Mouse (Mus musculus): ENCODE measurements around the gene Nepn.
A peak's percentile ranks its signal among the peaks of the same experiment; 100 is the strongest.
"Not testable (repeated sequence)": the region's sequence is repeated elsewhere in the genome, so short reads cannot be mapped to it uniquely, and the experiment has no call there.

Nepn gene

DNA sequence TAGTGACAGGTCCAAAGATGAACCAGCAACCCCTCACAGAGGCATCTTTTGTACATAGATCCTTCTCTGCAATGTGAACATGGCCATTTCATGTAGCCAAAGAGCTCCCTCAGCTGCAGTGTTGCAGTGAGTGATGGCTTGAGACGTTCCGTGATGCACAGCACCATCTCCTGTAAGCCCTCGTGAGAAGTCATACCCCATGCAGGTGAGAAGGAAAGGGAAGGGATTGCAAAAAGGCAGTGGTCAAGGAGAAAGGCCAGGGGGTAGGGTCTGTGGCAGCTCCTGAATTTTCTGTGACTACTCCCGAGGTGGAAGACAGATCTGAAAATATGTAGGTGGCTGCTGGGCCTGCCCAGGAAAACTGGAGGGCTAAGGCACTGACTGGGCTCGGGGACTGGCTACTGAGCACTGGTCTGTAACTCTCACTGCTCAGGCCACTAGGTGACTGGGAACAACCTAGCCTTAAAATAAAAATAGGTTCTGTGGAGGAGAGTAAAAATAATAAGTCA, at the start of gene Nepn:
TSS of gene Nepn (plus strand) at position 51 of the 509 bp plus-strand sequence.
- no peak for DNase-seq (ENCODE audit: low read depth, low spot score)

DNA sequence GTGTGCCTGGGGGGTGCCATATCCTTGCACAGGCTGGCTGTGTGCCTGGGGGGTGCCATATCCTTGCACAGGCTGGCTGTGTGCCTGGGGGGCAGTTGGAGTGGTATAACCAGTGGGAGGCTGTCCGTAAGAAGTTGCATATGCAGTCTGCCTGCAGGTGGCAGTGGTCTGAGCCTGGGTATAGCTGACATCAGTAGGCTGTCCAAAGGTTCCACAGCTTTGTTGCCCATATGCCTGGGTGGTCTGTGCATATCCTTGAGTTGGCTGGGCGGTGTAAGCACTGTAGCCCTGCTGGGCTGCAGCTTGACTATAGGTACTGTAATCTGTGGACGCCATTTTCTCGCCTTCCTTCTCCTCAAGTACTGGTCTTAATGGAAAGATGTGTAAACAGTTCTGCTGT, 45.4 kb upstream of the Nepn start:
- DNase-seq (ENCODE audit: low read depth, low spot score) = not testable (repeated sequence)

DNA sequence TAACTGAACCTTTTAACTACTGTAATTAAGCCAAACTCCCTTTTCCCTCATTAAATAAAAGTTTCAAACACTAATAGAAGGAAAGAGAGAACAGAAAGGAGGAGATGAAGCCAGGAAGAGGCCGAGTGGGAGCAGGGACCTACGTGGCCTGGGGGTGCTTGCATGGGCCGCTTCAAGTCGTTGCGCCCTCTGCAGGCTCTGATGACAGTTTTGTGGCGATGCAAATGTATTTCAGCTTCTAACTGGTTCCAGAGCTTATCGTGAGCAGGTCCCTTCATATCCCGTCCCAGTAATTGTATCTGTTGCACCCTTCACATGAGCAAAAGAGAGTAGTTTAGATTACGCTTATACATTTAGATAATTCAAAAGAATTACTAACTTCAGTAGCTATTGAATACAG, 35.6 kb upstream of the Nepn start:
- DNase-seq (ENCODE audit: low read depth, low spot score) = no peak

DNA sequence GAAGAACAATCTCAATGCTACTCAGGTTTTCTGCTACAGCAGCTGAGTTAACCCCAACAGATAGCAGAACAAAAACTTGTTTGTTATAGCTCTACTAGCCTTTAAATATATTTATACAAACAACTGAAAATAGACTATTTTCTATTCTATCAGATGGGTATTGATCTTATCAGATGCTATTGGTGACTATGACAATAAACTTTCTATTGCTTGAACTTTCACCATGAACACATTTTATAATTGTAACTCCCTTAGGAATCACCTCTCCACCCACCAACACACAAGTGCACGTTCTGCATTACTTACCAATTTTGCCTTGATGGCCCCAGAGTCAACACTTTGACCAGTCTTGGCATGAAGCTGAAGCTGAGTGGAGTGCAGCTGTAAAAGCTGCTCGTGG, 30.3 kb upstream of the Nepn start, which contains the start of gene Gm26741:
TSS of gene Gm26741 (plus strand) at position 301 of the 400 bp plus-strand sequence.
- no peak for DNase-seq (ENCODE audit: low read depth, low spot score)

DNA sequence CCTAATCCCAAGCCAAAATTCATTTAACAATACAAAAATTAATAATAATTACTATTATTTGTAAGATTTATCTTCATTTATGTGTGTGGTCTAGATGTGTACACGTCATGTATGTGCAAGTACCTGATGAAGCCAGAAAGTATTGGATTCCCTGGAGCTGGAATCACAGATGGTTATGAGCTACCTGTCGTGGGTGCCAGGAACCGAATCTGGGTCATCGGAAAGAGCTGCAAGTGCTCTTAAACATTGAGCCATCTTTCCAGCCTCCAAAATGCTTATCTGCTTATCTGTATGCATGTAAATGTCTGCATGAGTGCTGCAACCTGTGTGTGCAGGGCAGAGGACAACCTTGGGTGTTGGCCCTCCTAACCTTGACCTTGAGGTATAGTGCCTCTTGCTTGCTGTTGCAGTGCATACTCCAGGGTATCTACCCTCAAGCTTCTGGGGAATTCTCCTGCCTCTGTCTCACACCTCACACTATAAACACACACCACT, 28.5 kb upstream of the Nepn start:
- DNase-seq (ENCODE audit: low read depth, low spot score) = no peak

DNA sequence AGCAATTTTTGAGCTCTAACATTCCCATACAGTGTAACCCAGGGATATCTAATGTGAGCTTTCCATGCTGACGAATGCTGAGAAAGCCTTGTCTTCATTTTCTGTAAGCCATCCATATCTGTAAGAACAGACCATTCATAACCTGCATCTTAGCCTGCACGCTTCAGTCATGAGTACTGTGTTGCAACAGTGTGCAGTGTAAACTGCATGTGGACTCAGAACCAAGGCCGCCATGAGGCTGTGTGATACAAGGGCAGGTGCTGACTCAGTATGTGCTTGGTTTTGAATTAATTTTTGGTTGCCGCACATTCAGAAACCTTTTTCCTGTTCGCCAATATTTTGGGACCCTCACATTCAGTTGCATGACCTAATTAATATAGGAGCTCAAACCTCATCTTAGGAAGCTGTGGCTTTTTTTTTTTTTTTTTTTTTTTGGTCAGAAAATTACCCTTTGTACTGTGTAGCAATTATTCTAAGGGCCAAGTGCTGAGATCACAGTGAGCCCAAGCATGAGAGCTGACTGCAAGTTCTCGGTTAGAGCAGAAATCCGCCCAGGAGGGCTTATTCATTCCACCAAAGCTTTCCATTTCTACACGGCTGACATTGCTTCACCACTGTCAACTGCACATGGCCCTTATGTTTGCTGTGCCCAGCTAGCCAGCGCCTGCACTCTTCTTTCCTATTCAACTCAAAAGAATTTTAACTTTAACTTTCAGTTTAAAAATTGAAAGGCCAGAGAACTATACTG, 27.7 kb upstream of the Nepn start:
- no peak for DNase-seq (ENCODE audit: low read depth, low spot score)

DNA sequence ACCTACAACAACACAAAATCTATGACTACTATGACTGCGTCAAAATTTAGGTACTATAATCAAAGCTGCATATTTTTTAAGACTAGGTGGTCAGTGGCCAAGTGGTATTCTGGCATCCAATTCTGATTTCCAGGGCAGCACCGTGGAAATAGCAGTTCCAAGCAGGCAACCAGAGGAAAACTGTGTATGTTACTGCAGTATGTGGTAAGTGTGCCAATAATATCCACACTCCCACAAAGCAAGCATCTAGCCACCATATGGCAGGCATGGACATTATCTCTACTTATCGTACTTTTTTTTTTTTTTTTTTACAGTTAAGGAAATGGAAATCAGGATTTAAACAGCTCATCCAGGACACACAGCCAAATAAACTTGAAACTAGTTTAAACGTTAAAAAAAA, 20.4 kb upstream of the Nepn start:
- DNase-seq (ENCODE audit: low read depth, low spot score) = peak; percentile 51

DNA sequence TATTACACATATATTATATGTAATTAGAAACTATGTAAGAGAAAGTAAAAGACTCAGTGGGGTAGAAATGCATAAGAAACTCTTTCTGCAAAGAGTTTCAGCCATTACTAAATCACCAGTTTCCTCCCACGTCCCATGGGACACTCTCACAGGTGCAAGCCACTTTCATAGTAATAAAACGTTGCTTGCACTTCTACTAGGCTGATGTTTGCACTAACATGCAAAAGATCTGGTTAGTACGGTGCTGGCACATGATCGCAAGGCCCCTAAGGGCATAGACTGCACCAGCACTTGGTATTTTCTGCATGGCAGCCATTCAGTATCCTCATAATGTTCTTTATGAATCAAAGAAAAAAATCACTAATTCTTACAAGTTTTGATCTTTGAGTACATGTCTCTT, 14.9 kb upstream of the Nepn start:
- no peak for DNase-seq (ENCODE audit: low read depth, low spot score)

DNA sequence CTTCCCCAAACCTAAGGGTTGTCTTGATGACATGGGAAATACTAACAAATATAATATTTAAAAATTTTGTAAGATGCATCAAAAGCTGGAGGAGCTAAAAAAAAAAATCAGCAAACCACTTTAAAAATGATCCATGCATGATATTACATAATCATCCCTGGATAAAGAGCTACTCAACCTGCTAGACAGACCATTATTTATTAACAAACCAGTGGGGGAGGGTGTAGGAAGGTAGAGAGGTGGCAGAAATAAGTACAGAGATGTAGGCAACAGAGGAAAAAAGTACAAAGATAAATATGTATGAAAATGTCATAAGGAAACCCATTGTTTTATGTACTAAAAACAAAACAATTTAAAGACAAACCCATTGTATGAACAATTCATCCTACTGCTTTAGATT, 14.1 kb upstream of the Nepn start:
- no peak for DNase-seq (ENCODE audit: low read depth, low spot score)

DNA sequence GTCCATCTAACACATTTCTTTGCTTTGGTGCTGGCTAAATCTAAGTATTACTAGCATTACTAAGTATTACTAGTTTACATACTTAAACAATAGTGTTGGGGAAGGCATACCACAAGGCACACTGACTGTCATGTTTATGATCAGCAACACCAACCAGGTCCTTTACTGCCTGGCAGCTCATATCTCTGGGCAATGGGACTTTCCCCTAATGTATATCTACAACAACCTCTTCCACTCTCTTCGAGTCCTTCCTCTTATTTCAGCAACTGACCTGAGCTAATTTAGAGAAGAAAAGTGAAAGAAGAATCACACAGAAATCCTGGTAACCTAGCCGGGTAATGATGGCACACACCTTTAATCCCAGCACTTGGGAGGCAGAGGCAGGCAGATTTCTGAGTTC, 12.3 kb upstream of the Nepn start:
- DNase-seq (ENCODE audit: low read depth, low spot score) = no peak

DNA sequence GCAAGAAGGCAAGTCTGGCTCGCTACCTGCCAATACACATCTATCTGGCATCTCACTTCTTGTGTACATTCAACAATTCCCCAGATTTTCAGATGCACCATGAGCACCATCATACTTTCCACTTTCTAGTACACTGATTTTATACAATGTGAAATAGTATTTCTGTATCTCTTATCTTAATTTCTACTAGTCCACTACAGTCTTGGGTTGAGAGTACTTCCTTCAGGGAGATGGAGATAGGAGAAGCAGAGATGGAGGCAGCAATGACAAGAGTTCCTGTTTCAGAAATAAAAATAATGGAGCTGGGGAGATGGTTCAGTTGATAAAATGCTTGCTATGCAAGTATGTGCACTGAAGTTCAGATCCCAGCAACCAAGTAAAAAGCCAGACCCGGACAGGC, 11.0 kb upstream of the Nepn start:
- DNase-seq (ENCODE audit: low read depth, low spot score) = no peak

DNA sequence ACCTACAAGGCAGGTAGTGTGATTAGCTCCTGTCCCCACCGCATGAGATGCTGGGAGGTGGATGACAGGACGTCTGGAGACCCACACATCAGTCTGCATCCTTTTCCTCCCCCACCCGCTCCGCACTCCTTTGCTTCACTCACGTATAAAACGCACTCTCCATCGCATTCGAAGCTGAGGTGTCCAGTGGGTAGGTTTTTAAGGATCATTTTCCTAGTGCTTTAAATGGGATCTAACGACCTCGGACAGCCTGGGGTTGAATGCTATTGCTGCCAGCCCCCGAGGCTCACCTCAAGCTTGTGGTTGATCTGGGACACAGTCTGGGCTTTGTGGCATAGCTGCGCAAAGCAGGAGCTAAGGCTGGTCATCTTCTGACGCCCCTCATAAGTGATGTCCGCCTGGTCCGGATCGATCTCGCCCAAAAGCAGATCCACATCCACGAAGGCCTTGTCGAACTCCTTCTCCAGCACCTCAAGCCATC, 7.4 kb upstream of the Nepn start:
- DNase-seq (ENCODE audit: low read depth, low spot score) = no peak

DNA sequence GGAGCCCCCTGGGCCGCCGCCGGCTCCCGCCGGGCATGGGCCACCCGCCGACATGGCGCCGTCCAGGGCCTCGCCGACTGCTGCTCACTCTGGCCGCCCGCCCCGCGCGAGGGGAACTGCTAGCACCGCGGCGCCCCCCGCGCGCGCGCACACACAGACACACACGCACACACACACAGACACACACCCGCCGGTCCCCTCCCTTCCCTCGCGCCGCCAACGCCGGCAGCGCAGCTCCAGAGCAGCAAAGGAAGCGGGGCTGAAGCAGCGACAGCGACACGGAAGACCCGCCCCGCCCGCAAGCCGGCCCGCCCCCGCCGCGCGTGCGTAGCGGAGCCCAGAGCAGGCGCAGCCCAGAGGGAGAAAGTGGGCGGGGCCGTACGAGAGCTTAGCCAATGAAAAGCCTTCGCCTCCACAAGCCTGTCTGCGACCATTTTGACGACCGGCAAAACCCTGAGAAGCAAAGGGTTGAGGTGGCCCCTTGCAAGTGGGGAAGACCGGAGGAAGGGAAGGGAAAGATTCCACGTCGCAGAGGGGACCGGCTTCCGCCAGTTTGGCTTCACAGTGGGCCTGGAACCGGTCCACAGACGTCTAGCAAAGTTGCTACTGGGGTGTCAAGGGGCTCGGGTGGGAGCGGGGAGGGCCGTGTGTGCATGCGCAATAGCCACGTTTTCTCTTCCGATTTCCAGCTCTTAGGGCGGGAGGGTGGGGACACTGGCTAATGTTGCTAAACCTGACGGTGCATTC, 6.8 kb upstream of the Nepn start, which contains the start of gene Gopc:
TSS of gene Gopc (minus strand) at position 280 of the 747 bp plus-strand sequence.
- peak; percentile 95 for DNase-seq (ENCODE audit: low read depth, low spot score)

DNA sequence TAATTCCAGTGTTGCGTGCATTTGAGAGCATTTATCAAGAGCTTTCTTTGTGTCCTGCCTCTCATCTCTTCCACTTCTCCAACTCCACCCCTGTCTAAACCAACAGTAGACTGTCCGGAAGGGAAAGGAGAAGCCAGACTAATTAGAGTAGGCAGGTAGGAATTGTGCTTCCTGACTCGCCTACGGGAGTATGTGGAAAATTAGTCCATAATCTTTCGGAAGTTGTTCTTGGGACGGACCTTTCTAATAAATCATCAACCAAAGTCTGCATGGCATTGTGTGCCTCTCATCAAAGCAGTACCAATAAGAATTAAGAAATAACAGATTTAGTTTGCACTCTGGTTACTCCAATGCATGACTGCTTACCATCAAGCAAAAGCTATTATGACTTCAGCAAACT, 5.8 kb upstream of the Nepn start:
- no peak for DNase-seq (ENCODE audit: low read depth, low spot score)

DNA sequence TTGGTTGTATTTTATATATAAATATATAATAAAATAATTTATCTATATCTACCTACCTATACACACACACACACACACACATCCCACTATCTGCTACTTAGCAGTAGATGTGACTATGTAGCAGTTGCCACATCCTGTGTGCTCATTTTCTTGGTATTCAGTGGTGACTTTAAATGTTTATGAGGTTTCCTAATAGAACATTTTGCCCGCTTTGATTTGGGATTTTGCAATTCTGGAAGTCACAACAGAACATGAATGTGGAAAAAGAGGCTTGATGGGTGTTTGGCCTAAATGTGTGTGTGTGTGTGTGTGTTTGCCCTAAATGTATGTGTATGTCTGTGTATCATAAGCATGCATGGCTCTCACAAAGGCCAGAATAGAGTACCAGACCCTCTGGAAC, 5.2 kb upstream of the Nepn start:
- DNase-seq (ENCODE audit: low read depth, low spot score) = no peak

DNA sequence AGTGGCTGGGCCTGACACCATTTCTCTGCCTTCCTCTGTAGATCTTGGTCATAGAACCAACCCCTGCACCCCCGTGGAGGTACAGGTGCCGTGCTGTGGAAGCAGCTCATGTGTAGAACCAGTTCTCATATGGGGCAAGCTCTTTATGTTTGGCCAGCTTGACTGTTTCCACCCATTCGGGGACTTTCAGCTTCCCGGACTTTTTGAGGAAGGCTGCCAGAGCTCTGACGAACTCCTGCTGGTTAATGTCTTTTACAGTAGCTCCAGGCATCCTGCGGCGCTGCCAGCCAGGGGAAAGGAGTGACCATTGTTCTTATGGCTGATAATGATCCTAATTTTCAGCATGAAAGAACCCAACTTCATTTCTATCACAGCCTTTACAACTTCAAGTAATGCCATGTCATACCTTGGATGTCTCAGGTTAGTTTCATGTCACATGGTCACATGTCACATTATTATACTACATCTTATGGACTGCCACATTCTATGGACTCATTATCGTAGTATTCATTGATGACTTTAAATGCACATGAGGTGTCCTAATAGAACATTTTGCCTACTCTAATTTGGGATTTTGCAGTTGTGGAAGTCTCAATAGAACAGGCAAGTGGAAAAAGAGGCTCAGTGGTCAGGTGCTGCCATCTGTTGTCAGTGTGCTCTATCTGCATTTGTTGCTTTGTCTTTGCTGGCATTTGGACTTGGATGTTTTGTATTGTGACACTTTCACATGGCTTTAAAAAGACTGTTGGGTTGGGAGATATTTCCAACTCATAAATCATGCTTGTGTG, 3.8 kb upstream of the Nepn start:
- DNase-seq (ENCODE audit: low read depth, low spot score) = no peak

DNA sequence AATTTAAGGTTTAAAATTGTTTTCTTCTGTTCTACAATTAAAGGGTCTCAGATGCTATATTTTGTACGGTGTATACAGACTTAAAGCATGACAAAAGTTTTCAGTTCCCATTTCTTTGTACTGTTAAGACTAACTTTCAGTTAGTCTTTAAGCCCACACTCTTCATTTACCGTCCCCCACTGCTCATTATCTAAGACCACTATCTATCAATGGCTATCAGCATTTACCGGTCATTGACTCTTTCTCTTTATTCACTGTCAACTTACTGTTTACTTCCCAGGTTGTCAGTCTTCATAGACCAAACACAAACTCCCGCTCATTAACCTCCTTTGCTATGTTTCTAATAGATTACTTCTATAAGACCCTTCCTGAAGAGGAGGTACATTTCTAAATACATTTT, 1.6 kb upstream of the Nepn start:
- DNase-seq (ENCODE audit: low read depth, low spot score) = no peak

DNA sequence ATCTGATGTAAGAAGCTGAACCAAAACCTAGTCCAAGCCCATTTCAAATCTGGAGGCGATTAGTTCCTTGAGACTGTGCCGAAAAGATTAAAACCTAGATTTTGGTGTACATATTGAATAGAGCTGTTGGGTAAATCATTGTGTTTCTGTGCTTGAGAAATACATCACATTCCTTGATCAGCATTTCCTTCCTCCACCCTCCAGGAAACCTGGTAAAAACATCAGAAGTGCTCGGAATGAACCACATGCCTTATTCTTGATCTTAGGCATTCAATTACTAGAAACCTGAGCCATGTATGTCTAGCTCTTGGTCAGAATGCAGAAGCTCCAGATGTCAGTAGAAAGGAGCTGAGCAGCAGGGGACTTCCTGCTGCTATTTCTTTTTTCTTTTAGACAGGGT, 666 bp downstream of the Nepn start:
- DNase-seq (ENCODE audit: low read depth, low spot score) = no peak

DNA sequence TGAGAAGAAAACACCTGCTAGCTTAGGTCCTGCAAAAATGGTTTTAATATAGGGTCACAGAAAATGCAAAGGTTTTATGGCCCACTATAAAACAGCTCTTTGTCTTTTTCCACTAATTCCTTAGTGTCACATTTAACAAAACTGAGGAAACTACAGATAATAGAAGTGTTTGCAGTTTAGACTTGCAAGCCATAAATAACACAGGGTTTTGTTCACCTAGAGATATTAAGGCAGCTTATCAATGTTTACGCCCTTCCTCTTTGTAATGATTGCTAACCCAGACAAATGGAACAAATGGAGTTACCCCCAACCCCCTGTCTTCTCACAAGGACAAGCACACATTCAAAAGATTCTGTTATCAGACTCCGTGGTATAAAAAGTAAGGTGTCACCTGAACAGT, 2.4 kb downstream of the Nepn start:
- no peak for DNase-seq (ENCODE audit: low read depth, low spot score)

DNA sequence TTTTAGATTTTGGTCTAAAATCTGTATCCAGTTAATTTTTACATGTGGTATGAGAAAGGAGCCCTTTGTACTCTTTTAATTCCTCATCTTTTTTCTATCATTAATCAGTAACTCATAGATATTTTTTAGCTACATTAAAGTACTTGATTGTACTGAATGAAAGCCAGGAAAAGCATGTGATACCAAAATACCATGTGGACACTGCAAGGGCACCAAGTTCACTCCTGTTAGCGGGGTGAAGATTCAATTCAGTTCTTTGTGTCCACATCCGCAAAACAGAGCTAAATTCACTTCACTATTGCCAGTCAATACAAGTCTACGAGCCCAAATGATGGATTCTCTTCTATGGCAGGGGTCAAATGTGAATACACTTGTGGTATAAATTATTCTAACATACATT, 7.9 kb downstream of the Nepn start:
- no peak for DNase-seq (ENCODE audit: low read depth, low spot score)

DNA sequence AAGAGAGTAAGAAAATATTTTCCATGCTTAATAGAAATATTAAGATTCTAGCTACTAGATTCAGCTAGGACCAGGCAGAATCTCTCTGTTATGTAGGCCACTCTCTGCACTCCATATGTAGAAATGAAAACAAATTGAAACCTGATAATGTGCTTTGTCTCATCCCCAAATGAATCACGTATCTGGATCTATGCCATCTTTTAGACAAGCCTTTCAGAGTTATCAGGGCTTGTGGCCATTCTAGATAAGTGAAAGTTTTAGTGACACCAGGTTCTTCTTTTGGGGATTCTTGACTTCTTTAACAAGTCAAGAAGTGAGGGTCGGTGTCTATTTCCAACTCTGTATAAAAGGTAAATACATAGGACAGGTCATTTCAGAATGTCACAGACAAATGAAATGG, 9.9 kb downstream of the Nepn start:
- DNase-seq (ENCODE audit: low read depth, low spot score) = no peak

DNA sequence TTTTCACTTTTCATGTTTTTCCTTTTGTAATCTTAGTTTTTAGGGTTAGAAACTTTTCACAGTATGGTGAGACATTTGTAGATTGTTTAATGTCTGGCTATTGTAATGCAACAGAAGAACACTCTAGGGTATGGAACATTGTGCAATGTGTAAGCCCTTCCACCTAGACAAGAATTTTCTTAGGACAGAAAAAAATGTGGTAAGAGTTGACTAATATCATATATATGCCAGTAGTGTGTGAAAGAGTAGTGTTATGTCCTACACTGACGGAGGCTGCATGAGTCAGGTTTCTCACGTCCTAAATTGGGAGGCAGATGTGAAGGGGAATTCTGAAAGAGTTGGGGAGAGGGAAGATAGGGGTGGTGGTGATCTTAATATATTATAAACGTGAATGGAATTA, 10.9 kb downstream of the Nepn start:
- no peak for DNase-seq (ENCODE audit: low read depth, low spot score)

Measured in telencephalon, adult 2 months (tissue).